Mouse (Mus musculus): Measurements from ENCODE around the gene Serpina9. TPM values are rescaled to one million over a fixed set of nuclear protein-coding genes. Genes with fewer than 3 reads are reported as not detected.
A peak's percentile ranks its signal among the peaks of the same experiment; 100 is the strongest.

Serpina9 gene
- polyA plus RNA-seq, 2 experiments: 0.10 to 0.16 TPM

DNA sequence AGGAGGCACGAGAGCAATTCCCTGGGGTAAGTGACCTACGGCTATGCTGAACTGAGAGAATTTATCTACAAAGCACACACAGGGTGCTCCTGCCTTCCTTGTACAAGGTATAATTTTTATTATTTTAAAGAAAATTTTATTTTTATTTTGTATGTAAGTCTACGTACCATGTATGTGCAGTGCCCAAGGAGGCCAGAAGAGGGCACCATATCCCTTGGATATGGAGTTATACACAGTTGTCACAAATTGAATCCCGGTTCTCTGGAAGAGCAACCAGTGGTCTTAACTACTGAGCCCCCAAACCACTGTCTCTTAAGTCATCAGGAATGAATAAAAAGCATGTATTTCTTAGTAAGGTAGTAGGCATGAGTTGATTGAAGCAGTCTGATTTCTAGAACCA lies 28.6 kb downstream of the Serpina9 start:
- no peaks in the 10 kb centered on the region for H3K36me3 ChIP-seq (ENCODE audit: control insufficient read depth, insufficient read depth, low read length)
- peak; percentile 31 for DNase-seq (ENCODE audit: low spot score)
- H3K4me3 ChIP-seq (replicated peaks; ENCODE audit: low read length): no peak overlapping the region
- no peaks in the 10 kb centered on the region for H3K4me1 ChIP-seq (ENCODE audit: control insufficient read depth, insufficient read depth, low read length)
- WGBS: 66% methylated on average over 4 of the region's 4 CpGs
- no peaks in the 10 kb centered on the region for H3K9me3 ChIP-seq (ENCODE audit: control insufficient read depth, low read length)
- TF ChIP-seq POLR2A (IDR thresholded peaks at IDR 0.05; ENCODE audit: borderline replicate concordance, extremely low read depth, insufficient read depth, insufficient read length): no peak
- no peak overlapping the region for H3K9ac ChIP-seq (ENCODE audit: low read depth, low read length, severe bottlenecking)
- no peak overlapping the region for H3K4me2 ChIP-seq (replicated peaks; ENCODE audit: low read depth, low read length, severe bottlenecking)
- no peaks in the 10 kb centered on the region for H3K27me3 ChIP-seq (ENCODE audit: control insufficient read depth, insufficient read depth, low read length)
- no peak for ATAC-seq (ENCODE audit: low FRiP score, low read depth)
- H3K27ac ChIP-seq (replicated peaks; ENCODE audit: low read depth, low read length): no peak overlapping the region

DNA sequence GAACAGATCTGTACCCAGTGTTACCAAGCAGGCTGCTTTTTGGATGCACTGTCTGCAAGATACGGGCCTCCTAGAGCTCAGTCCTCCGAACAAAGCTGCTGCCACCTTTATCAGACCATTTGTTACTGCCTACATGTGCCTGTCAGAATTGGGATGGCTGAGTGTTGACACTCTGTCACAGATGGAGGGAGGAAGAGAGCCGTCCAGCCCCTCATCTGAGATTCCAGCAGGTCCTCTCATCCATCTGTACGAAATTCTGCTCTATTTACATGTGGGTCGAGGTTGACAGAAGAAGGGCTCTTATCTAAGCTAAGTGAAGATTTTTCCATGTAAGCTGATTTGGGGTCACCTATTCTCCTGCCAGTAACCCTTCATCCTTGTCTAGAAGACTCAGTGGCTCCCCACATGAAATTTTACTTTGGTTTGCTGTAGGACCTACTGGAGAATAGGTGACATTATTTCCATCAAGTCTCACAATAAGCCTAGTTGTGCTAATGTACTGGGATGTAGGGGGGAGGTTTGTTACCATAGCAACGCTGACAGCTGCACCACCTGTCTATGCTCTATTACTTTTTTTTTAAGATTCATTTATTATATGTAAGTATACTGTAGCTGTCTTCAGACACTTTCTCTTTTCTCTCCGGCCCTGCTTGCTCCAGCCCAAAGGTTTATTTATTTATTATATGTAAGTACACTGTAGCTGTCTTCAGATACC lies 31.8 kb downstream of the Serpina9 start:
- WGBS: 79% methylated on average over 7 of the region's 7 CpGs
- H3K4me3 ChIP-seq (replicated peaks; ENCODE audit: low read length): no peak overlapping the region
- no peak for ATAC-seq (ENCODE audit: low FRiP score, low read depth)
- no peaks in the 10 kb centered on the region for H3K36me3 ChIP-seq (ENCODE audit: control insufficient read depth, insufficient read depth, low read length)
- H3K27me3 ChIP-seq (ENCODE audit: control insufficient read depth, insufficient read depth, low read length): no peaks in the 10 kb centered on the region
- TF ChIP-seq POLR2A (IDR thresholded peaks at IDR 0.05; ENCODE audit: borderline replicate concordance, extremely low read depth, insufficient read depth, insufficient read length): no peak
- H3K9me3 ChIP-seq (ENCODE audit: control insufficient read depth, low read length): no peaks in the 10 kb centered on the region
- DNase-seq (ENCODE audit: low spot score): no peak
- no peak overlapping the region for H3K27ac ChIP-seq (replicated peaks; ENCODE audit: low read depth, low read length)
- no peaks in the 10 kb centered on the region for H3K4me1 ChIP-seq (ENCODE audit: control insufficient read depth, insufficient read depth, low read length)
- H3K4me2 ChIP-seq (replicated peaks; ENCODE audit: low read depth, low read length, severe bottlenecking): no peak overlapping the region
- no peak overlapping the region for H3K9ac ChIP-seq (ENCODE audit: low read depth, low read length, severe bottlenecking)

DNA sequence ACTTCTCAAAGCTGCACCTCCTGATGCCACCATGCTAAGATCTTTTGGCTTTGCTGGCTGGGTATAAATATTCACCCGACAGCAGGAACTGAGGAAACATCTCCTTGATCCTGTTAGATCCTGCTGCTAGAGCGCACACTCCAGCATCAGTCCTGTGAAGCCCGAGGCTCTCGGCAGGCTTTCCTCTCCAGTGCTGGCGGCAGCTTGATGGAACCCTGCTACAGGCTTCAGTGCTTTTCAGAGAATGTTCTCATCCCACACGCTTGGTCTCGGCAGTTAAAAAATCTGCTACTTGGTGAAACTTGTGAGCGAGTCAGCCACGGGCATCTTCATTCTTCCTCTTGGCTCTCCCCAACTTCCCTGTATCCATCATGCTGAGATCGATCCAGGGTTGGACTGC lies 35.3 kb downstream of the Serpina9 start:
- DNase-seq (ENCODE audit: low spot score) (no peak), ATAC-seq (ENCODE audit: low FRiP score, low read depth) (no peak)
- no peak overlapping the region for H3K27ac ChIP-seq (replicated peaks; ENCODE audit: low read depth, low read length)
- H3K4me2 ChIP-seq (replicated peaks; ENCODE audit: low read depth, low read length, severe bottlenecking): no peak overlapping the region
- H3K4me3 ChIP-seq (replicated peaks; ENCODE audit: low read length): no peak overlapping the region
- H3K36me3 ChIP-seq (ENCODE audit: control insufficient read depth, insufficient read depth, low read length): no peaks in the 10 kb centered on the region
- H3K4me1 ChIP-seq (ENCODE audit: control insufficient read depth, insufficient read depth, low read length): no peaks in the 10 kb centered on the region
- 79% methylated on average over 10 of the region's 10 CpGs for WGBS
- no peak overlapping the region for H3K9ac ChIP-seq (ENCODE audit: low read depth, low read length, severe bottlenecking)
- no peak for TF ChIP-seq POLR2A (IDR thresholded peaks at IDR 0.05; ENCODE audit: borderline replicate concordance, extremely low read depth, insufficient read depth, insufficient read length)
- no peaks in the 10 kb centered on the region for H3K9me3 ChIP-seq (ENCODE audit: control insufficient read depth, low read length)
- no peaks in the 10 kb centered on the region for H3K27me3 ChIP-seq (ENCODE audit: control insufficient read depth, insufficient read depth, low read length)

DNA sequence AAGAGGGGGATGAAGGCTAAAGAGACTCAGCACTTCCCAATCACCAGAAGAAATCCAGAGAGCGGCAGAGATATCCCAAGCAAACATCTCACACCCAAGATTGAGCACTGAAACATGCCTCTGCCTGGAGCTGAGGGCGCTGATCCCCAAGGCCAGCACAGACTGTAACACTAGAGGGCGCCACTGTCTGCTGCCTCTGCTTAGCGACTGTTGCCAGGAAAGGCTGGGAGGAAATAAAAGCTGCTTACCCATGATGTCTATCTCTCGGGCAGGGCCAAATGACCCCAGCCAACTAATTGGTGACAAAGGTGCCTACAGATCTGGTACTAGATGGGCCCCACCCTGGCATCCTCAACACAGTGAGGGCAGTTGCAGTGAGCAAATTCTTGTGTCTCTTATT lies 35.7 kb downstream of the Serpina9 start:
- Histone ChIP-seq H3K9ac (ENCODE audit: low read depth, low read length, severe bottlenecking) (no peak overlapping the region), H3K9me3 (ENCODE audit: control insufficient read depth, low read length) (no peaks in the 10 kb centered on the region), H3K27ac (replicated peaks; ENCODE audit: low read depth, low read length) (no peak overlapping the region), H3K27me3 (ENCODE audit: control insufficient read depth, insufficient read depth, low read length) (no peaks in the 10 kb centered on the region), H3K4me3 (replicated peaks; ENCODE audit: low read length) (no peak overlapping the region), H3K4me1 (ENCODE audit: control insufficient read depth, insufficient read depth, low read length) (no peaks in the 10 kb centered on the region), H3K36me3 (ENCODE audit: control insufficient read depth, insufficient read depth, low read length) (no peaks in the 10 kb centered on the region), H3K4me2 (replicated peaks; ENCODE audit: low read depth, low read length, severe bottlenecking) (no peak overlapping the region)
- TF ChIP-seq POLR2A (IDR thresholded peaks at IDR 0.05; ENCODE audit: borderline replicate concordance, extremely low read depth, insufficient read depth, insufficient read length): no peak
- DNase-seq (ENCODE audit: low spot score) (no peak), ATAC-seq (ENCODE audit: low FRiP score, low read depth) (no peak)
- 29% methylated on average over 5 of the region's 5 CpGs for WGBS

DNA sequence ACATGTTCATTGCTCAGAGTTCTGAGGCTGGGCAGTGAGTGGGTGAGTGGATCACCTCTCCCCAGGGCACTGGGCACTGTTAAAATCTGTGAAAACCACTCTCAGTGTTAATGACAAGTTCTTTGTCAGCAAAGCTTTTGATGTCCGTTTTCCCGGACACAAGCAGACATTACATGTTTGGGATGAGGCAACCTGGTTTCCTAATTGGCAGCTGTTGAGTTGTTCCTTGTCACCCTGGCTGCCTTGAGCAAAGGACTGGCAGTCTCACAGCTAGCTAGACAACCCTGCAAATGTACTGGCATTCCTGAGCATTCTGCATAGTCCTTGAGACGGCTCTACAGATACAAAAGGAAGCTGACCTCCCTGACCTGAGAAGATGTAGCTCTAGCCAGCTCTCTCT lies 36.5 kb downstream of the Serpina9 start:
- Histone ChIP-seq H3K4me1 (ENCODE audit: control insufficient read depth, insufficient read depth, low read length) (no peaks in the 10 kb centered on the region), H3K9me3 (ENCODE audit: control insufficient read depth, low read length) (no peaks in the 10 kb centered on the region), H3K27me3 (ENCODE audit: control insufficient read depth, insufficient read depth, low read length) (no peaks in the 10 kb centered on the region), H3K36me3 (ENCODE audit: control insufficient read depth, insufficient read depth, low read length) (no peaks in the 10 kb centered on the region), H3K9ac (ENCODE audit: low read depth, low read length, severe bottlenecking) (no peak overlapping the region), H3K4me2 (replicated peaks; ENCODE audit: low read depth, low read length, severe bottlenecking) (no peak overlapping the region), H3K4me3 (replicated peaks; ENCODE audit: low read length) (no peak overlapping the region), H3K27ac (replicated peaks; ENCODE audit: low read depth, low read length) (no peak overlapping the region)
- DNase-seq (ENCODE audit: low spot score) (no peak), ATAC-seq (ENCODE audit: low FRiP score, low read depth) (no peak)
- WGBS: 53% methylated on average over 3 of the region's 3 CpGs
- no peak for TF ChIP-seq POLR2A (IDR thresholded peaks at IDR 0.05; ENCODE audit: borderline replicate concordance, extremely low read depth, insufficient read depth, insufficient read length)

Measured in limb, embryonic 14.5 days (tissue).